Mouse (Mus musculus) megakaryocyte, embryonic 14.5 days (primary cell): ENCODE measurements around the gene Baiap2l1. TPM values are rescaled to one million over a fixed set of nuclear protein-coding genes. Genes with fewer than 3 reads are reported as not detected.
"Not testable (repeated sequence)": the region's sequence is repeated elsewhere in the genome, so short reads cannot be mapped to it uniquely, and the experiment has no call there.

Experiments used
- H3K27me3 ChIP-seq: replicated peaks from 2 replicates; pipeline ENCODE3; 2012; ENCODE audit warnings: inconsistent platforms
- H3K36me3 ChIP-seq: replicated peaks from 2 replicates; pipeline ENCODE3; 2012; ENCODE audit warnings: low read length, inconsistent platforms, mixed read lengths
- H3K4me1 ChIP-seq: 2 replicates; pipeline ENCODE4 v1.6.1; 2012; ENCODE audit warnings: inconsistent platforms
- H3K4me3 ChIP-seq: replicated peaks from 2 replicates; pipeline ENCODE3; 2012; ENCODE audit warnings: moderate library complexity, mild to moderate bottlenecking, inconsistent platforms
- H3K9me3 ChIP-seq: 2 replicates; pipeline ENCODE4 v1.6.1; 2012; ENCODE audit warnings: inconsistent platforms
- FLI1 ChIP-seq: IDR thresholded peaks from 2 replicates; pipeline ENCODE4 v1.6.1; 2012; ENCODE audit warnings: low read length, inconsistent platforms, mixed read lengths
- GATA1 ChIP-seq: IDR thresholded peaks from 3 replicates; pipeline ENCODE4 v1.6.1; 2012; ENCODE audit warnings: mixed read lengths, low read length, inconsistent platforms, borderline replicate concordance
- polyA plus RNA-seq: library from polyadenylated mRNA; stranded (reverse); fragments of >175 nt; gene quantifications from 2 replicates; pipeline ENCODE4 v1.2.3, GENCODE M21; 2012; ENCODE audit warnings: low replicate concordance; ENCODE audit not compliant: insufficient read depth

The Baiap2l1 gene
- polyA plus RNA-seq, 1 experiment = not detected

DNA sequence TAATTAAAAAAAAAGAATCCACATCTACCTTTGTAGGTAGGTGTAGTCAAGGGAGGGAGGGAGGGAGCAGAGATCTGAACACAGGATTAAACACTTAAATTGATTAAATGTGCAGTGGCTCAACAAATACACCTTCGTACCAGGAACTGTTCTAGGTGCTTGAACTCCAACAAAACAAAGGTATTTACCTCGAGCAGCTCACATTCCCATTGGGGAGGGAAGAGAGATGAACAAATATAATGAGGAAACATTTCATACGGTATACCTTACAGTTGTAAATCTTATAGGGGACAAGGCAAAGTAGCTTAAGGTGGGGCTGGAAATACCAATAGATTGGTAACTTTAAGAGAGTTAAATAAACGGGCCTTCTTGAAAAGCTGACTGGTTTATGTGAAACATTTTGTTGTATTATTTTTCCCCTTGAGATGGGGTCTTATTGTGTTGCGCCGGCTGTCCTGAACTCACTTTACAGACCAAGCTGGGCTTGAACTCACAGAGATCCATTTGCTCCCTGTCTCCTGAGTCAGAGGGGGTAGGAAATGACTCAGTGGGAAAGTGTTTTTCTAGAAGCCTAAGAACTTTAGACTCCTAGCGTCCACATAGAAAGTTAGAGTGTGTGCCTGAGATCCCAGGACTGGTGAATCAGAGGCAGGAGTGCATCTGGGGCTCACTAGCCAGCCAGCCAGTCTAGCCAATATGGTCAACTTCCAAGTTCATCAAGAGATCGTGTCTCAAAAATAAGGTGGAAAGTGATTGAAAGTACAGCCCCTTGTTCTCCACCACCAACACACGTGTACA, 5.5 kb downstream of the Baiap2l1 start:
- TF ChIP-seq FLI1 (no peak), GATA1 (no peak)
- peaks cover 3% of the 10 kb centered on the region for H3K4me1 ChIP-seq
- H3K27me3 ChIP-seq = peaks cover 20% of the 10 kb centered on the region
- no peak overlapping the region for H3K4me3 ChIP-seq
- no peaks in the 10 kb centered on the region for H3K9me3 ChIP-seq
- H3K36me3 ChIP-seq = no peaks in the 10 kb centered on the region

DNA sequence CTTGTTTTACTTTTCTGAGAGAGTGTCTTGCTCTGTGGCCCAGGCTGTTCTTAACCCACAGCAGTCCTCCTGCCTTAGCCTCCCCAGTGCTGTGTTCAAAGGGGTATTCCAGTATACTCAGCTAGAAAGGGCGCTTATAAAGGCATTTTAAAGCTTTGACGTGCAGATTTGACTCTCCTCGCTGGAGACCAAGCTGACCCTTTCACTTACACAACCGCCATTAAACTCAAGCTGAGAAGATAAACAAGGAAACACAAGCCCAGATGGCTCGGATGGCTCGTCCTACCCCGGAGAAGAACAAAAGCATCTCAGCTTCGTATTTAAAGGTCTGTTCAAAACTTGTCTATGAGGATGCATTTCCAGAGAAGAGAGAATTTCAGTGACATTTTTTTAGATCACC, 6.7 kb downstream of the Baiap2l1 start:
- H3K27me3 ChIP-seq = peaks cover 10% of the 10 kb centered on the region
- H3K36me3 ChIP-seq = no peaks in the 10 kb centered on the region
- no peaks in the 10 kb centered on the region for H3K4me1 ChIP-seq
- H3K9me3 ChIP-seq = no peaks in the 10 kb centered on the region
- no peak for TF ChIP-seq GATA1
- TF ChIP-seq FLI1 = no peak
- no peak overlapping the region for H3K4me3 ChIP-seq

- H3K4me3 ChIP-seq = no peak overlapping the region
- no peaks in the 10 kb centered on the region for H3K36me3 ChIP-seq
- no peaks in the 10 kb centered on the region for H3K9me3 ChIP-seq
- TF ChIP-seq FLI1 = no peak
- no peak for TF ChIP-seq GATA1
- peaks cover 4% of the 10 kb centered on the region for H3K27me3 ChIP-seq
- H3K4me1 ChIP-seq = no peaks in the 10 kb centered on the region
These were observed 13.3 kb downstream of the Baiap2l1 start for GRCm38 (mm10) chr5:144344592-144344991.

- H3K4me3 ChIP-seq = no peak overlapping the region
- H3K36me3 ChIP-seq = no peaks in the 10 kb centered on the region
- TF ChIP-seq GATA1 (no peak), FLI1 (no peak)
- H3K27me3 ChIP-seq = peaks cover 8% of the 10 kb centered on the region
- no peaks in the 10 kb centered on the region for H3K4me1 ChIP-seq
- H3K9me3 ChIP-seq = no peaks in the 10 kb centered on the region
These were observed 16.8 kb downstream of the Baiap2l1 start for GRCm38 (mm10) chr5:144341085-144341484.

GRCm38 (mm10) chr5:144338787-144339186, 19.1 kb downstream of the Baiap2l1 start:
- H3K9me3 ChIP-seq = no peaks in the 10 kb centered on the region
- H3K4me1 ChIP-seq = no peaks in the 10 kb centered on the region
- TF ChIP-seq GATA1 (no peak), FLI1 (no peak)
- no peak overlapping the region for H3K4me3 ChIP-seq
- peaks cover 8% of the 10 kb centered on the region for H3K27me3 ChIP-seq
- H3K36me3 ChIP-seq = no peaks in the 10 kb centered on the region

- H3K27me3 ChIP-seq, H3K4me3 ChIP-seq, H3K4me1 ChIP-seq, H3K36me3 ChIP-seq, H3K9me3 ChIP-seq: not testable (repeated sequence)
These were observed 22.6 kb downstream of the Baiap2l1 start for GRCm38 (mm10) chr5:144335357-144335756.

DNA sequence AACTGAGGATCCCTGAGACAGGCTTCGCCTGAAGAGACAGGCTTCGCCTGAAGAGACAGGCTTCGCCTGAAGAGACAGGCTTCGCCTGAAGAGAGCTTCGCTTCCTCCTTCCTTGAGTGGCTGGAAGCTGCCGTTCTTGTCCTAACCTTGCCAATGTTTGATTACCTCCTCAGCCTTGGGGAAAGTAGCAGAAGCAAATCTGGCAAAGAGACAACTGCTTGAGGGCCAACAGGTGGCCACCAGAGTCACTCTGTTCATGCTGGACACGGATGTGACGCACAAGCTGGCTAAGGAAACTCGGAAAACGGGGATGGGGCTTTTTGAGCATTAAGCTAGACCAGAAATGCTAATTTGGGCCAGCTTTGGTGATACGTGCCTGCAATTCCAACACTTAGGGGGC, 23.9 kb downstream of the Baiap2l1 start:
- Histone ChIP-seq H3K9me3 (no peaks in the 10 kb centered on the region), H3K36me3 (no peaks in the 10 kb centered on the region), H3K27me3 (peaks cover 8% of the 10 kb centered on the region), H3K4me3 (no peak overlapping the region), H3K4me1 (no peaks in the 10 kb centered on the region)
- no peak for TF ChIP-seq GATA1

DNA sequence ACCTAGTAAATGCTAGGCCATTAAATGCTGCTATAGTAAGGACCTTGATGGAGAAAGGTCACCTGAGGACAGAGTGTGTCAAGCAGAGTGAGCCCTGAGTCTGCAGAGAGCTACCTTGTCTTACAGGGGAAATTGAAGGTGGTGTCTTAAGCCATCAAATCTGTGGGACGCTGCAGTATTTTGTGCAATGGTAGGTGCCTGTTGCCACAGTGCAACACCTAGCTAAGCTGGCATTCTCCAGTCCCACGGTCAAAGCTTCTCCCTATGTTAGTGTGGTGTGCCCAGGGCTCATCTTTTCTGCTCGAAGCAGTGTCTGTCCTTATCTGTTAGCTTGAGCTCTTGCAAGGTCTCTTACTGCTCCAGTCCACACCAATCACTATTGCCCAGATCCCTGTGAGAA, 35.2 kb downstream of the Baiap2l1 start:
- TF ChIP-seq FLI1 (no peak), GATA1 (no peak)
- no peaks in the 10 kb centered on the region for H3K4me1 ChIP-seq

DNA sequence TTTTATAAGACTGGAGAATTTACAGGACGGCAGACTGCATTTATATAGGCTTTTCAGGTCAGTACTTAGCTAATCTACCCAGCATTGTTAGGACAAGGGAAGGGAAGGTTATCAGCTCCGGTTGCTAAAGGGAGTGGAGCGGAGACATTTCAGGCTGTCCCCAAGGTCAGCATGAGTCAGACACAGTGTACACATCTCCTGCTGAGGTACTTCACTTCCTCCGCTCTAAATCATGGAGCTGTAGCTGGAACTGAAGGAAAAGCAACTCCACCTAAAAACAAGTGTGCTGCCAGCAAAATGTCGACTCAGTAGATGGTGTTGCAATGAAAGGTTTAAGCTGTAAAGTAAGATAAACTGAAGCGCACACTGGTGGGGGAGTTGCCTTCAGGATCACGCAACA, 36.2 kb downstream of the Baiap2l1 start:
- H3K9me3 ChIP-seq = no peaks in the 10 kb centered on the region
- H3K36me3 ChIP-seq = no peaks in the 10 kb centered on the region
- no peak for TF ChIP-seq GATA1
- TF ChIP-seq FLI1 = no peak
- peaks cover 17% of the 10 kb centered on the region for H3K27me3 ChIP-seq
- no peak overlapping the region for H3K4me3 ChIP-seq
- no peaks in the 10 kb centered on the region for H3K4me1 ChIP-seq

More for the DNA sequence above, 35.2 kb downstream of the Baiap2l1 start:
- Histone ChIP-seq H3K4me3 (no peak overlapping the region), H3K9me3 (no peaks in the 10 kb centered on the region), H3K36me3 (no peaks in the 10 kb centered on the region), H3K27me3 (peaks cover 14% of the 10 kb centered on the region)

GRCm38 (mm10) chr5:144318286-144318685, 39.6 kb downstream of the Baiap2l1 start:
- H3K27me3 ChIP-seq = peaks cover 8% of the 10 kb centered on the region

More at GRCm38 (mm10) chr5:144318286-144318685, 39.6 kb downstream of the Baiap2l1 start:
- Histone ChIP-seq H3K4me3 (no peak overlapping the region), H3K4me1 (peaks cover 13% of the 10 kb centered on the region), H3K9me3 (no peaks in the 10 kb centered on the region), H3K36me3 (no peaks in the 10 kb centered on the region)
- TF ChIP-seq FLI1 = no peak
- TF ChIP-seq GATA1 = no peak
